Mouse (Mus musculus) bone marrow, adult 2 months (tissue): ENCODE measurements around the gene Ccn2. TPM values are rescaled to one million over a fixed set of nuclear protein-coding genes. Genes with fewer than 3 reads are reported as not detected.

ENCODE experiments used
- H3K27ac ChIP-seq: fragments of 200-500 bp; 2 replicates; pipeline ENCODE4 v1.5.1; 2012; ENCODE audit warnings: low read depth, mild to moderate bottlenecking, control low read depth, inconsistent platforms, low read length; ENCODE audit not compliant: control insufficient read depth, poor library complexity, insufficient read depth
- H3K4me1 ChIP-seq: fragments of 200-500 bp; 2 replicates; pipeline ENCODE4 v1.6.1; 2011; ENCODE audit warnings: low read length; ENCODE audit not compliant: control insufficient read depth, insufficient read depth
- H3K4me3 ChIP-seq: fragments of 200-500 bp; replicated peaks from 2 replicates; pipeline ENCODE3; 2011; ENCODE audit warnings: mild to moderate bottlenecking, low read depth, low read length, control low read depth; ENCODE audit not compliant: control insufficient read depth
- CTCF ChIP-seq: fragments of 200-500 bp; IDR thresholded peaks from 2 replicates; pipeline ENCODE4 v1.5.1; 2011; ENCODE audit warnings: low read length, control low read depth; ENCODE audit not compliant: control insufficient read depth, insufficient read depth
- POLR2A ChIP-seq: fragments of 200-500 bp; IDR thresholded peaks from 2 replicates; pipeline ENCODE4 v1.6.1; 2011; ENCODE audit warnings: low read depth, mild to moderate bottlenecking, control low read depth, low read length, borderline replicate concordance; ENCODE audit not compliant: control insufficient read depth
- WGBS: fragments of 180-500 bp; shearing (Covaris S2); methylation state at CpG from one replicate; pipeline ENCODE4 v1.1.7; 2018; 5-methylcytosine and 5-hydroxymethylcytosine counted together
- polyA plus RNA-seq: library from polyadenylated mRNA; stranded (reverse); fragments of >200 nt; gene quantifications from 2 replicates; pipeline ENCODE4 v1.2.4, GENCODE M21; 2011; ENCODE audit warnings: low replicate concordance; ENCODE audit not compliant: missing spikeins, insufficient read depth, insufficient read length

The Ccn2 gene
- polyA plus RNA-seq, 1 experiment: 21.3 TPM

GRCm38 (mm10) chr10:24588824-24589223, 6.4 kb upstream of the Ccn2 start:
- H3K4me1 ChIP-seq: no peaks in the 10 kb centered on the region
- no peak overlapping the region for H3K27ac ChIP-seq
- 69% methylated on average over 4 of the region's 4 CpGs for WGBS
- TF ChIP-seq POLR2A (no peak), CTCF (no peak)
- no peak overlapping the region for H3K4me3 ChIP-seq

- 86% methylated on average over 9 of the region's 9 CpGs for WGBS
- no peak overlapping the region for H3K4me3 ChIP-seq
- no peak for TF ChIP-seq POLR2A
- TF ChIP-seq CTCF: no peak
- H3K27ac ChIP-seq: no peak overlapping the region
- H3K4me1 ChIP-seq: no peaks in the 10 kb centered on the region
Observed at GRCm38 (mm10) chr10:24589238-24589637, 6.0 kb upstream of the Ccn2 start.

- no peak for TF ChIP-seq POLR2A
- TF ChIP-seq CTCF: no peak
- Histone ChIP-seq H3K27ac (no peak overlapping the region), H3K4me3 (no peak overlapping the region), H3K4me1 (no peaks in the 10 kb centered on the region)
- 75% methylated on average over 4 of the region's 4 CpGs for WGBS
Observed at GRCm38 (mm10) chr10:24590546-24590945, 4.7 kb upstream of the Ccn2 start.

GRCm38 (mm10) chr10:24591136-24591535, 4.1 kb upstream of the Ccn2 start:
- TF ChIP-seq CTCF: peak; percentile 76
- TF ChIP-seq POLR2A: no peak
- no peak overlapping the region for H3K27ac ChIP-seq
- H3K4me1 ChIP-seq: no peaks in the 10 kb centered on the region
- H3K4me3 ChIP-seq: no peak overlapping the region
- WGBS: 29% methylated on average over 4 of the region's 4 CpGs

GRCm38 (mm10) chr10:24591741-24592140, 3.5 kb upstream of the Ccn2 start:
- 33% methylated on average over 5 of the region's 5 CpGs for WGBS
- H3K4me3 ChIP-seq: no peak overlapping the region
- no peaks in the 10 kb centered on the region for H3K4me1 ChIP-seq
- no peak overlapping the region for H3K27ac ChIP-seq
- TF ChIP-seq POLR2A (no peak), CTCF (no peak)

GRCm38 (mm10) chr10:24592318-24592717, 2.9 kb upstream of the Ccn2 start:
- no peak overlapping the region for H3K27ac ChIP-seq
- whole genome bisulfite sequencing: 10% methylated on average over 2 of the region's 2 CpGs
- no peak for TF ChIP-seq POLR2A
- TF ChIP-seq CTCF: no peak

GRCm38 (mm10) chr10:24592969-24593368, 2.3 kb upstream of the Ccn2 start:
- TF ChIP-seq POLR2A (no peak), CTCF (no peak)
- WGBS: 2% methylated on average over 7 of the region's 7 CpGs
- Histone ChIP-seq H3K4me1 (no peaks in the 10 kb centered on the region), H3K4me3 (no peak overlapping the region), H3K27ac (no peak overlapping the region)

More at GRCm38 (mm10) chr10:24592318-24592717, 2.9 kb upstream of the Ccn2 start:
- no peak overlapping the region for H3K4me3 ChIP-seq
- H3K4me1 ChIP-seq: no peaks in the 10 kb centered on the region

- WGBS: 71% methylated on average over 4 of the region's 4 CpGs
- H3K27ac ChIP-seq: no peak overlapping the region
- TF ChIP-seq CTCF: no peak
- no peak overlapping the region for H3K4me3 ChIP-seq
- no peaks in the 10 kb centered on the region for H3K4me1 ChIP-seq
Observed at GRCm38 (mm10) chr10:24593556-24593955, 1.7 kb upstream of the Ccn2 start.

GRCm38 (mm10) chr10:24596003-24596868, 994 bp downstream of the Ccn2 start:
- WGBS: 52% methylated on average over 31 of the region's 31 CpGs
- Histone ChIP-seq H3K4me1 (no peaks in the 10 kb centered on the region), H3K27ac (no peak overlapping the region; the same call in 1 of the 2 replicates), H3K4me3 (peak overlapping the region; percentile 31)
- TF ChIP-seq CTCF: no peak
